Mouse (Mus musculus) embryonic stem cell, embryonic (primary cell): Measurements from ENCODE around the gene Dgki.

ENCODE experiments used
- CTCF ChIA-PET, 4 experiments: fragments of 300-600 bp in 2 of 4; fragments of 350-600 bp in 2 of 4; sonication (Branson Sonifier 250); formaldehyde crosslinking; loops; one replicate each; lab custom pipeline; 2022; ENCODE audit warnings: inconsistent platforms in 2 of 4; lab: Charles Lee
- POLR2A ChIA-PET, 4 experiments: fragments of 300-600 bp in 2 of 4; fragments of 350-600 bp in 2 of 4; sonication (Branson Sonifier 250); formaldehyde crosslinking; loops; one replicate each; lab custom pipeline; 2022; ENCODE audit warnings: antibody characterized with exemption in 4 of 4, inconsistent platforms in 1 of 4; lab: Charles Lee

Gene Dgki

GRCm38 (mm10) chr6:37310601-37311000 lies 10.6 kb upstream of the Dgki start:
- CTCF ChIA-PET = no interaction called here
- POLR2A ChIA-PET = interaction anchor here in 1 of 4 experiments (0.7 to 1.3 kb wide), 3 partner anchors 11 to 22 kb away, joined by 3 to 4 read pairs (median 3); no protein-coding TSS in a partner anchor

DNA sequence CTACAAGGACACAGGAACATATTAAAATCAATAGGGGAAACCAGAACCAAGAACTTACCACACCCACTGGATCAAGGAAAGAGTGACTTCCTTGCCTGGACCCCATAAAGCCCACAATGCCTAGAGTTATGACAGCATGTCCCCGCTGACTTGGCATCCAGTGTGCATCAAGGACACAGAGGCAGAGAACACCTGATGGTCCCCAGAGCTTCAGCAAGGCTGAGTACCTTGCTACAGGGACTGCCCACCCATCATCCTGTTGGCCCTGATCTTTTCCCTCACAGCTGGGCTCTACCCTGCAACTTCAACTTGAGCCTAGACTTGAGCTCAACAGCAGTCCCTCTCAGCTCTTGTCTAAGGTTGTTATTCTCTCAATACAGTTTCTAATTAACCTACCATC lies 6.6 kb upstream of the Dgki start:
- ChIA-PET CTCF (no interaction called here), POLR2A (no interaction called here)

DNA sequence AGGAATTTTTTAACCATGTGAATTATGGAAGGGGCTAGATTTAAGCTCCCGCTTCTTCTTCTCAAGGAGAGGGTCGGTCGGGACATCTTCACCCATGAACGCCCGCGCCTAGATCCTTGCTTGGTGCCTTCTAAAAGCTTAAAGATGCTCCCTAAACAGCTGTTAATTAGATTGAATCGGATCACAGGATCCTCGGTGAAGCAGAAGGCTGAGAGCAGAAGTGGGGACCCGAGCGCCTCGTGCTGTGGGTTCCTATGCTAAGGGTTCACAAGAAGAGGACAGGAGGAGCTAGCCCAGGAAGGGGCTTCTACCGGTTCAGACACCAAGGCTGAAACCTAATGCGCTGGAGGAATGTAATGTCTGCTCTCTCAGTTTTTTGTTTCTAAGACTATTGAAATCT lies 508 bp upstream of the Dgki start:
- CTCF ChIA-PET = interaction anchor here in 1 of 4 experiments (1.3 kb wide), 1 partner anchor 12 kb away, joined by 3 read pairs; no protein-coding TSS in a partner anchor
- POLR2A ChIA-PET = interaction anchor here in 1 of 4 experiments (1.4 kb wide), 1 partner anchor 89 kb away, joined by 3 read pairs; no protein-coding TSS in a partner anchor

DNA sequence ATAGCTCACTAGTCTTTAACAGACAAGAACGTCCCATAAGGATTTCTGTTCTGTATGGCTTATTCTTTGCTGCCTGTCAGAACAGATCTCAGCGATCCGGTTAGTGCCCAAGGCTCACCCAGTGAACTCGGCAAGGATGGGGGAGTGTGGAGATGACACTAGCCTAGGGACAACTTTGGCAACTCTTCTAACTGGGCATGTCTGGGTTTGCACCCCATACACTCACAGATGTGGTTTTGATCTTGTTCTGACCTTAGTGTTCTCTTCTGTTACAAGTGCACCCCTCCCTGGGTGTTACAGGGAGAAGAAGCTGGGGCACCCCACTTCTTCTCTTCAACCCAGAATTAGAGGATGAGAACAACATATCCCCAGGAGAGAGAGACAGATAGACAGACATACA lies 1.0 kb downstream of the Dgki start:
- ChIA-PET CTCF (no interaction called here), POLR2A (interaction anchor here in 2 of 4 experiments (0.5 to 1.3 kb wide), 3 partner anchors 30 to 137 kb away, joined by 3 to 5 read pairs (median 4); no protein-coding TSS in a partner anchor)

DNA sequence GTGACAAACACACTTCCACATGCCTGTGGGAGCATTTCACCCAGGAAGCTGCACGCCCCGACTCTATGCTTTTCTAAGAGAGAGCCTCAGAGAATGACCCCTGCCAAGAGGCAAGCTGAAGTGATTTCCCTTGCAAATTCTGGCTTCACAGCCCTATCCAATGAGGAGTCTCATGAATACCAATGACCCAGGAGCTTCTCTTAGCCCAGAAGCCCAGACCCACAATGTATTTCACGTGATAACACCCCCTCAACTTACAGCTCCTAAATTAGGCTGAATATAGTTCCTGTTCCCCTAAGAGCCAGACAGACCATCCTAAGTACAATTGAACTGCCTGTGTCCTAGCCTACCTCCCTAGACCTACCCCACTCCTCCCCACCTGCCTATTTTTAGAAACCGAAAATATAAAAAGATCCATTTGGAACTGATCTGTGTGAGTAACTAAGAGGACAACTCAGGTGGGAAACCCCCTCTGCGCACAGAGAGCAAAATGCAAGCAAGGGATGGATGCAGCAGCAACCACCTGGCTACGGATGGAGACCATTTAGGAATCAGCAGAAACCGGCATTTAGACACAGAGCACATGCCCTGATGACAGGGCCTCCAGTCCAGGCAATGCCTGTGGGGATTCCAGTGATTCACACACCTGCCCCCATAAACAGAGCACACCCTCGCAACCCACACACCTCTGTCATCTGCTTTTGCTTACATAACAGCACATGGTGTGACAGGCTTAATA lies 2.1 kb downstream of the Dgki start:
- ChIA-PET POLR2A (no interaction called here), CTCF (no interaction called here)

GRCm38 (mm10) chr6:37292068-37292467 lies 7.9 kb downstream of the Dgki start:
- POLR2A ChIA-PET = no interaction called here
- CTCF ChIA-PET = no interaction called here

- ChIA-PET POLR2A (interaction anchor here in 1 of 4 experiments (0.5 kb wide), 1 partner anchor 13 kb away, joined by 5 read pairs; no protein-coding TSS in a partner anchor), CTCF (no interaction called here)
Observed at GRCm38 (mm10) chr6:37291171-37291570, 8.8 kb downstream of the Dgki start.

GRCm38 (mm10) chr6:37290691-37291090 lies 9.3 kb downstream of the Dgki start:
- CTCF ChIA-PET = no interaction called here
- POLR2A ChIA-PET = no interaction called here

- ChIA-PET POLR2A (no interaction called here), CTCF (no interaction called here)
Observed at GRCm38 (mm10) chr6:37286134-37286533, 13.8 kb downstream of the Dgki start.

DNA sequence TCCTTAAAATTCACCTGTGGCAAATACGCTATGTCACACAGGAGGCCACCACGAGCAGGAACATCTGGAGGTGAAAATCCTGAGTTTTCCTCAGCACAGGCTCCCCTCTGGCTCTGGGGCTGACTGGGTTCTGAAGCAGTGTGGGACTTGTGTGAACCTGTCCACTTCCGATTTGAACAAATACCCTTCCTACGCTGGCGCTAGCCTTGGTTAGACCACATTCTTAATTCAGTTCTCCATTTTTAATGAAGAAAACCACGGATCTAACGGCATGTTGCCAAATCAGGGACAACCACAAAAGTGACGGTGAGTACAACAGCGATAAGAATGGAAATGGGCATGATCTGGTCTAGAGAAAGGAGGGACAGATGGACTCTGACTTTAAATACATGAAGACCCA lies 15.1 kb downstream of the Dgki start:
- CTCF ChIA-PET = no interaction called here

DNA sequence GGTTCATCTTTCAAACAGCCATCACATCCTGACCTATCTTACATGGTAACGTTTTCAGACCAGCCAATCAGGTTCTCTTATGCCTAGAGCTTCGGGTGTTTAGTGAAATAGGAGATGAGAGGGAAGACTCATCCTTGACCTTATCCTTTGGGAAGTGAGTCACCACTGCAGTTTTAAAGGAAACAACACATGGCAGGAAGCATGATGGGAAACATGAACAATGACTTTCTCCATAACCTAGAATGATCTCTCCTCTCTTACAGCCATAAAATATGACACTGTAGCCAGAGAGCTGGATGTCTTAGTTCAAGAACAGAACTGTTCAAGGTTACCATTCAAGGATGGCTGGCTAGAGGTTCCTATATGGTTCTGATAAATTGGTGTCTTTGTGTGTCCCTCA lies 16.6 kb downstream of the Dgki start:
- ChIA-PET POLR2A (interaction anchor here in 1 of 4 experiments (0.7 kb wide), 1 partner anchor 270 kb away, joined by 3 read pairs; no protein-coding TSS in a partner anchor), CTCF (no interaction called here)

More for the DNA sequence above, 15.1 kb downstream of the Dgki start:
- POLR2A ChIA-PET = no interaction called here

DNA sequence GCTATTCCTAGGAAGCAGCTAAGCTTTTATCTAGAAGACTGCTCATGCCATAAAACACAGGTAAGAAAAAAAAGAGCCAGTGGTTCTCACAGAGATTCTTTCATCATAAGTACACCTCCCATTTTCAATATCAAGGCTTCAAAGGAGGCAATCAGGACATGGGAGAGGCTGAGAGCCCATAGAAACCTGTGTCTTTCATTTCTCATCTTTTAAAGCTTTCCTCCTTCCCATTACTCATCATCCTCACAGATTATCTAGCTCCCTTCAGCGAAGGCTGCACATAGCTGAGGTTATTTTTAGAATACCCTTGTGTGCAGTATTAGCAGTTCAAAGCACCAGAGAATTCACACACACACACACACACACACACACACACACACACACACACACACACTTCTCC lies 17.3 kb downstream of the Dgki start:
- ChIA-PET POLR2A (interaction anchor here in 1 of 4 experiments (0.7 kb wide), 1 partner anchor 270 kb away, joined by 3 read pairs; no protein-coding TSS in a partner anchor), CTCF (interaction anchor here in 1 of 4 experiments (0.6 kb wide), 1 partner anchor 77 kb away, joined by 4 read pairs; no protein-coding TSS in a partner anchor)

DNA sequence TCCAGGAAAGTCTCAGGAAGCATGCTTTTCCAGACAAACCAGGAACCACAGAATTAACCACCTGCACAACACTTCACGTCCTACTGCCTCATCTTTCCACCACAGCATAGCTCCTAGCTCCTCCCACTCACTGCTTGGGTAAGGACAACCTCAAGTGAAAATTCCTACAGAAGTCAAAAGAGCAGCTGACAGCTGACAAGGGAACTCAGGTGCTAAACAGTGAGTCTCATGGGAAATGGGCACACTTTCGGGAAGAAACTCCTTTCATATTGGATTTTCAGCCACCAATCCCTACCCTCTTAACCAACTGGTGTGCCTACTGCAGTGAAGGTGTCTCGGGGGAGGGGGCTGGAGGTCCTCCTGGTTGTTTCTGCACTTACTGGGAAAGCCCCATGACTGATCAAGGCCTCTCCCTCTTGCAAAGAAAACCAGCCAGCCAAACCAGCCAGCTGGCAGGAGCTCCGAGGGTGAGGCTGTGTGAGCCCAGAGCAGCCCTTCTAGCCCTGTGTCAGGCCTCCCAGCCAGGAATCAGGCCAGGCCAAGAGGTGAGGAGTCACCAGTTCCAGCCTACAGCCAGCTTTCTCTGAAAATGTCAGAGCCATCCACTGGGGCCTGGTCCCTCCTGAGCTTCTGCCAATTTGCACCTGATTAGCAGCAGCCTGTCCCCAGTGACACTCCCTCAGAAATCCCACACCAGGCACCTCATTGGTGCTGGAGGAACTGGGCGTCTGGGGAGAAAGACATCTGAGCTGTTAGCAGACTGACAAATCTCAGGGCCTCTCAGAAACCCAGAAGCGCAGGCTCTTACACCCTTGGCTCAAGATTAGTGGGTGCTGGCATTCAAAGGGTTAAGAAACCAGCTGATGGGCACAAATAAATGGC lies 22.9 kb downstream of the Dgki start:
- CTCF ChIA-PET = no interaction called here
- POLR2A ChIA-PET = interaction anchor here in 1 of 4 experiments (0.9 kb wide), 1 partner anchor 26 kb away, joined by 4 read pairs; no protein-coding TSS in a partner anchor

DNA sequence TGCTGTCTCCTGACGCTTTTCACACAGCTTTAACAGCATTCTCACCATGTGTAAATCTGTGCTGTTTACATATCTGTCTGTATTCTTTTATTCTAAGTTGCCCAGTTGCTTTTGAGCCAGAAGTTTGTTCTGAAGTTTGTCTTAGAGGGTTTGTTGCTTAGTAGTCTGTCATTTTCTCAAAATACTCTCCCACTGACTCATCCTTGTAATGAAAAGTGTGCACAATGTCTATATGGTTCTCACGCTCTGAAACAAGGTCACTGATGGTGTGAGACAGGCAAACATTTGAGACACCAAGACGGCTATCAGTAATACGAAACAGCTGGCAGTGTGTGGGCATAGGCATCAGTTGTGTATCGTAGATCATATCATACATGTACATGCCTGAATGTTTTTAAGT lies 23.8 kb downstream of the Dgki start:
- CTCF ChIA-PET = no interaction called here
- POLR2A ChIA-PET = no interaction called here

DNA sequence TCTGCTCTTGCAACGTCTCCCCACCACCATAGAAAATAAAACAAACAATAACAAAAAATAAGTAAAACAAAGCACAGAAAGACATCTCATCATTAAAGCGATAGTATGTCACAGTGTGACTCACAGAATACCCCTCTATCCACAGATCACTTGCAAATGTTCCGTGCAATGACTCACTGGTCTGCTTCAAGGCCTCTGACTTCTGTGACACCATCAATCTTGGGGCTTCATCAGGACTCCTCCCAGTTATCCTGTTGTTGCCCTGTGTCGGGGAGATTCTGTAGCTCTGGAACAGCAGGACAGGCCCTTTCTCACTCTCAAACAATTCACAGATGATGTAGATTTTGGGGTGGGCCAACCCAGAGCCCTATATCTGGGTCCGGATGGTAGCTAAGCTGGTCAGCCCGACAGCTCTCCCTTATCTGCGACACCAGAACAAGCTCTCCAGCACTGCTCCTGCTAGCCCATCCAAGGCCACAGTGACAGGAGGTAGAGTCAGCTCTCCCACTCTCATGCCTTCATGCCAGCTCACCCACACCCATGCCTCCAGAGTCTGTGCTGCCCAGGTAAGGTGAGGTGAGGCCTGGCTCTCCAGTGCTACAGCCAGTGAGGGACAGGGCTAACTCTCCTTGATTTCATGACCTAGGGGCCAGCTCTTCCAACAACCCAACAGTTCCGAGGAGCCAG lies 28.9 kb downstream of the Dgki start:
- CTCF ChIA-PET = no interaction called here
- POLR2A ChIA-PET = no interaction called here

DNA sequence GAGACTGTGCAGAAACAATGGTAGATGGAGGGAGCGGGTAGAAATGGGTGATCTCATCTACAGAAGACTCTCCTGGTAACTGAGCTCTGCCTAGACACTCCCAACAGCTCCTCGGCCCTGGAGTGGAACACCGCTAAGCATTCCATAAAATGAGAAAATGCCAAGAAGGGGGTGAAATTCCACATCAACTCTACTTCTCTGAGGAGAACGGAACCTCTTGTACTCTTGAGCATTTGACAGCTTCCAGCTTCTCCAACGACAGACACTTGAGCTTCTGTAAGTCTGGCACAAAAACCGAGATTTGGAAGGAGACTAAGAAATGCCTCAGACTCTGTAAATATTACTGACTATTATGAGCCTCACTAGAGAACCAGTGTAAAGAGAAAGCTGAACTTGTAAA lies 31.4 kb downstream of the Dgki start:
- ChIA-PET POLR2A (interaction anchor here in 1 of 4 experiments (0.6 kb wide), 1 partner anchor 697 kb away, joined by 6 read pairs; no protein-coding TSS in a partner anchor), CTCF (no interaction called here)

- ChIA-PET POLR2A (interaction anchor here in 1 of 4 experiments (0.6 kb wide), 1 partner anchor 697 kb away, joined by 6 read pairs; no protein-coding TSS in a partner anchor), CTCF (no interaction called here)
Observed at GRCm38 (mm10) chr6:37267952-37268351, 32.0 kb downstream of the Dgki start.

DNA sequence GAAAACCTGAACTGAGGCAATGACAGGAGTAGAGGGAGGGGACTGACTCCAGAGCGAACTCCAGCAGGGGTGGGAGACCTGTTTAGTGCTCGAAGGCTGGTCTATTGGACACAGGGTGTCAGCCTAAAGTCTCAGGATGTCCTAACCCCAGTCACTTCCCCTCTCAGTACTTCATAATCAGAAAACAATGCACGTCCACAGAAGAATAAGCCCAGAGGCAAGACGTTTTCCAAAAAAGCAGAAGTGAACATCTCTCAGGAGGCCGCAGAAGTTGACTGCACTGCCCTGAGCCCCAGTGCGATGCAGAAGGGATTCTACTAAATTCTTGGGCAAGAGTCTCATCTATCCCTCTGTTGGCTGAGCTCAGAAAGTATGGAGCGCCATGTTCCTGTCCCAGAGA lies 37.5 kb downstream of the Dgki start:
- CTCF ChIA-PET = no interaction called here
- POLR2A ChIA-PET = interaction anchor here in 1 of 4 experiments (0.9 kb wide), 1 partner anchor 41 kb away, joined by 3 read pairs; no protein-coding TSS in a partner anchor
